Mouse (Mus musculus) G1E (cell line): ENCODE results near the gene Clec18a. TPM values are rescaled to one million over a fixed set of nuclear protein-coding genes. Genes with fewer than 3 reads are reported as not detected.

Experiments
- ATAC-seq: 2 replicates; pipeline ENCODE4 v1.8.0; 2016; ENCODE audit warnings: mild to moderate bottlenecking; ENCODE audit not compliant: insufficient number of reproducible peaks, poor library complexity, low FRiP score, severe bottlenecking; ENCODE audit errors: extremely low read depth
- DNase-seq: peaks from one replicate; pipeline ENCODE4 v3.0.0; 2012; ENCODE audit warnings: low spot score
- H3K27me3 ChIP-seq: 2 replicates; pipeline ENCODE4 v1.6.1; 2012; ENCODE audit warnings: mild to moderate bottlenecking, low read length, inconsistent platforms; ENCODE audit not compliant: insufficient read depth
- H3K36me3 ChIP-seq: replicated peaks from 2 replicates; pipeline ENCODE3; 2012; ENCODE audit warnings: mild to moderate bottlenecking, inconsistent platforms
- H3K4me1 ChIP-seq: 2 replicates; pipeline ENCODE4 v1.6.1; 2012; ENCODE audit warnings: low read depth, low read length, inconsistent platforms, mixed read lengths; ENCODE audit not compliant: insufficient read depth
- H3K4me3 ChIP-seq: 2 replicates; pipeline ENCODE4 v1.5.1; 2012; ENCODE audit warnings: low read depth, mild to moderate bottlenecking, inconsistent platforms, low read length, moderate library complexity, mixed read lengths
- H3K9me3 ChIP-seq: replicated peaks from 2 replicates; pipeline ENCODE4 v1.6.1; 2012; ENCODE audit warnings: inconsistent platforms
- CTCF ChIP-seq: IDR thresholded peaks from 2 replicates; pipeline ENCODE4 v1.5.1; 2012; ENCODE audit warnings: low read depth, low read length, inconsistent platforms, mixed read lengths
- GATA1 ChIP-seq: IDR thresholded peaks from 2 replicates; pipeline ENCODE4 v1.6.1; 2012; ENCODE audit warnings: borderline replicate concordance, low read length, inconsistent platforms, mixed read lengths
- GATA2 ChIP-seq: IDR thresholded peaks from 2 replicates; pipeline ENCODE4 v1.6.1; 2012; ENCODE audit warnings: low read depth, low read length, inconsistent platforms, borderline replicate concordance
- POLR2AphosphoS5 ChIP-seq: IDR thresholded peaks from 2 replicates; pipeline ENCODE4 v1.6.1; 2012; ENCODE audit warnings: low read depth, low read length, inconsistent platforms; ENCODE audit not compliant: insufficient replicate concordance
- TAL1 ChIP-seq: conservative IDR thresholded peaks from 2 replicates; pipeline ENCODE4 v1.6.1; 2012; ENCODE audit warnings: low read depth, low read length, inconsistent platforms, mixed read lengths
- polyA plus RNA-seq: library from polyadenylated mRNA; stranded (reverse); fragments of >175 nt; gene quantifications from 2 replicates; pipeline ENCODE4 v1.2.3, GENCODE M21; 2012
- total RNA-seq, 2 experiments: library from RNA; stranded (forward) in 1 of 2; stranded (reverse) in 1 of 2; fragments of 200-1000 nt in 1 of 2; fragments of >200 nt in 1 of 2; fragmentation: Nextera tagmentation in 1 of 2; gene quantifications; 2 replicates each; pipeline ENCODE4 v1.2.3; 2014 to 2017

Gene Clec18a
- total and polyA plus RNA-seq, 3 experiments, result 0.05 TPM; not detected in 2

DNA sequence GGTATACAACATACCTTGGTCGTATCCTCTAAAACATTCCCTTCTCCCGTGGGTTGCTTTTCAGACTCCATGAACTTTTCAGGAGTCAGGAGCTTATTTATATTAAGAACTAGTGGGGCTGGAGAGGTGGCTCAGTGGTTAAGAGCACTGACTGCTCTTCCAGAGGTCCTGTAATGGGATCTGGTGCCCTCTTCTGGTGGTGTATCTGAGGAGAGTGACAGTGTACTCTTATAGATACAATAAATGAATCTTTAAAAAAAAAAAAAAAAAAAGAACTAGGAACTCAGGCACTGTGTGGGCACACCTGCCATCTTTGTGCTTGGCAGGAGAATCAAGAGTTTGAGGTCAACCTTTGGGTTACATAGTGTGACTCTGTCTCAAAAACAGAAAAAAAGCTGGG is 43.5 kb downstream of the Clec18a start:
- DNase-seq, result no peak
- TF ChIP-seq GATA2, result no peak
- TF ChIP-seq GATA1, result no peak
- no peak for TF ChIP-seq TAL1
- TF ChIP-seq POLR2AphosphoS5, result no peak
- TF ChIP-seq CTCF, result no peak
- Histone ChIP-seq H3K4me3 (no peak overlapping the region), H3K27me3 (no peaks in the 10 kb centered on the region), H3K36me3 (peaks cover 99% of the 10 kb centered on the region), H3K4me1 (peaks cover 7% of the 10 kb centered on the region), H3K9me3 (no peaks in the 10 kb centered on the region)
- no peak for ATAC-seq

DNA sequence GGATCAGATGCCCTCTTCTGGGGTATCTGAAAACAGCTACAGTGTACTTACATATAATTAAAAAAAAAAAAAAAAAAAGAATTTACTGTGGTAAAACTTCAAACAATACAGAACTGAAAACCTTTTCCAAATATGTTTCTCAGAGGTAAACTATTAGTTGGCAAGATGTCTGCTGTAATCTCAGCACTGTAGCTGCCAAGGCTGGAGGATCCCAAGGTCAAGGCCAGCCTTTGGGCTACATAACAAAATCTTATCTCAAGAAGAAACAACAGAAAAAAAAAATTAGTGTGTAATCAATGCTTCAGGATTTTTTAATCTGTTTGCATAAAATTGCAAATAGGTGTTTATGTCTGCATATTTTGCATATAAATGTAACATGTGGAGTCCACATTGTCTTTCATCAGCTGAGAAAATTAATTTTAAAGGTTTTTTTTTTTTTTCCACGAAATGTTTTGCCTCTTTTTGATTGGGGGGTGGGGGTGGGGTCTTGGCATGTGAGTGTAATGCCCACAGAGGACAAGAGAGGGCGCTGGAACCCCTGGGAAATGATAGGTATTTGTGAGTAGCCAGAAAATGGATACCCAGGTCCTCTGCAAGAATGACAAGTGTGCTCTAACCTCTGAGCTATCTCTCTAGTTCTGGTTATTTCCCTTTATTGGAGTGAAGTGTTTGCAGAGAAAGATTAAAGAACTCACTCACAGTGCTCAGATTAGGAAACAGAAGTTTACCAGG is 48.1 kb downstream of the Clec18a start:
- DNase-seq (no peak), ATAC-seq (no peak)
- Histone ChIP-seq H3K9me3 (no peaks in the 10 kb centered on the region), H3K4me3 (no peak overlapping the region), H3K36me3 (peaks cover 99% of the 10 kb centered on the region), H3K4me1 (peaks cover 15% of the 10 kb centered on the region), H3K27me3 (no peaks in the 10 kb centered on the region)
- TF ChIP-seq TAL1 (no peak), GATA1 (no peak), CTCF (no peak), POLR2AphosphoS5 (no peak), GATA2 (no peak)

DNA sequence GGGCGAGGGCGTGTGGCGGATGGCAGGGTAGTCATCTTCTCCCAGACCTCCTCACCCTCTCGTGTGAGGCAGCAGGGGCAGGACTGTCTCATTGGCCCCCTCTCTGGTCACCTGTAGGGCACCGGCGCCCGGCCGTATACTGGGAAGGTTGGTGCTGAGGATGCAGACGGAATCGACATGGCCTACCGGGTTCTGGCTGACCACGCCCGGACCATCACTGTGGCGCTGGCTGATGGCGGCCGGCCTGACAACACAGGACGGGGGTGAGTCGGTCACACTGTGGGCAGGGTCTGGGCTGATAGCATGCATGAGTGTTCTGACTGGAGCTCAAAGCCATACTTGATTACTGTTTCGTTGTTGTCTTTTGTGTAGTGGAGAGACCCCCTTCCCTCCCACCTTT is 49.7 kb downstream of the Clec18a start:
- no peak for TF ChIP-seq GATA1
- TF ChIP-seq GATA2, result no peak
- no peak for TF ChIP-seq POLR2AphosphoS5
- no peak for TF ChIP-seq CTCF
- no peak for TF ChIP-seq TAL1
- Histone ChIP-seq H3K4me1 (peaks cover 19% of the 10 kb centered on the region), H3K27me3 (no peaks in the 10 kb centered on the region), H3K4me3 (peak overlapping the region; percentile 33), H3K9me3 (no peaks in the 10 kb centered on the region), H3K36me3 (peaks cover 98% of the 10 kb centered on the region)
- ATAC-seq (no peak), DNase-seq (no peak)

DNA sequence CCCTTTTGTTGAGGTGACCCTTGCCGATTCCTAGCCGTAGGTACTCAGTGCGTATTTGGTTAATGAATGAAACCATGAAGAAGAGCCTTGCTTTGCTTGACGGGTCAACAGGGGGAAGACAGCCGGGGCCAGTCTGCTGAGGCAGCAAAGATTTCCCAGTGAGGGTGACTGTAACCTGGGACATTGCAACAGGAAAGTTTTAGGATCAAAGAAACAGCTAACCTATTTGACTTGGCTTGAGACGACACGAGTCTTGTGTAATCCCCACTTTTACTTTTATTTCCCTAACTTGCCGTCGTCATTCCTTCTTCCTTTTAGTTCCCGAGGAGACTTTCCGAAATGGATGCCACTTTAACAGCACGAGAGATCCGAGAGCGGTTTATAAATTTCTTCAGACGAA is 55.6 kb downstream of the Clec18a start:
- ATAC-seq (no peak), DNase-seq (no peak)
- TF ChIP-seq TAL1 (no peak), GATA1 (no peak), GATA2 (no peak), POLR2AphosphoS5 (no peak), CTCF (no peak)
- no peaks in the 10 kb centered on the region for H3K27me3 ChIP-seq
- H3K9me3 ChIP-seq, result no peaks in the 10 kb centered on the region
- H3K4me3 ChIP-seq, result no peak overlapping the region; the same call in 1 of the 2 replicates
- peaks cover 42% of the 10 kb centered on the region for H3K4me1 ChIP-seq
- H3K36me3 ChIP-seq, result peaks cover 63% of the 10 kb centered on the region

DNA sequence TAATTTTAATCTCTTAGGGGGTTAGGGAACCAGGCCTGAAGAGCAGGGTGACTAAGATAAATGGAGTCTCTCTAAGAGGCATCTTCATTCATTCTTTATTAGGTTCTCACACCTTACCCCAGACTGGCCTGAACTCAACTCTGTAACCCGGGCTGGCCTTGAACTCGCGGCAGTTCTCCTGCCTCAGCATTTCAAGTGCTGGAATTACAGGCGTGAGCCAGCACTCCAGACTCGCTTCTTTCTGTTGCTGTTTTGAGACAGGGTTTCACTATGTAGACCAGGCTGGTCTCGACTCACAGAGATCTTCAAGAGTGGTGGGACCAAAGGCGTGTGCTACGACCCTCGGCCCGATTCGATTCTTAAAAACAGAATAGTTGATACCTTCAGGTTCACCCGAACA is 58.0 kb downstream of the Clec18a start:
- no peak for DNase-seq
- Histone ChIP-seq H3K36me3 (peaks cover 43% of the 10 kb centered on the region), H3K4me3 (peak overlapping the region; percentile 79), H3K9me3 (no peaks in the 10 kb centered on the region), H3K4me1 (peaks cover 55% of the 10 kb centered on the region), H3K27me3 (no peaks in the 10 kb centered on the region)
- no peak for TF ChIP-seq GATA2
- no peak for TF ChIP-seq TAL1
- TF ChIP-seq CTCF, result no peak
- TF ChIP-seq GATA1, result no peak
- TF ChIP-seq POLR2AphosphoS5, result no peak
- no peak for ATAC-seq

DNA sequence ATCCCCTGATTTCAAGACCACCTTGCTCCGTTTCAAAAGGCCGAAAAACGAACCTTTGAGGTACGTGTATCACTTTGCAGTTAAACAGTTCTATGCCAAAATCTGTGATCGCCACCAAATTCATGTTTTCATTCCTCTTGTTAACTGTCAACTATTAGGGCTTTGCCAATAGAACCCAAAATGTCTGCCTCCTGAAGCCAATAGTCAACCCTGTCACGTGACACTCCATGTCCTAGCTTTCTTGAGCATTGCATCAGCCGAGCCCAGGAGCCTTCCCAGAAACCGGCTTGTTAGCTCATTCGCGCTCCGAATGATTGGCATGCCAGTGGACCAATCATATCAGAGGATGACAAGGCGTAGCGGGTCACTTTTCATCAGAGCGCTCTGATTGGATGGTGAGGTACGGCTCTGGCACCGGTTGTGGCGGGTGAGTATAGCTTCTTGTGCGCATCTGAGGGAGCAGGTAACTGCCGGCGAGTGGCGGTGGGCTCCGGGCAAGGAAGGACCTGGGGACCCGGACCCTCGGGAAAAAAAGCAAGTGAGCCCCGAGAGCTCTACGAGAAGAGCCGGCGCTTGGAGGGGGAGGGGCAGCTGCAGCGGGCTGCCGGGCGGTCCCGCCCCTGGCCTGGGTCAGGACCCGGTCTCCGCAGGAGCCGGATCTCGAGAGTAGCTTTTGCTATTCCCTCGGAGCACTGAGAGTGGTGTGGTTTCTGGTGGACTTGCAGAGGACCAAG is 58.6 kb downstream of the Clec18a start:
- peak; percentile 97 for ATAC-seq
- peak; percentile 94 for DNase-seq
- Histone ChIP-seq H3K4me1 (peaks cover 58% of the 10 kb centered on the region), H3K4me3 (peak overlapping the region; percentile 79), H3K27me3 (no peaks in the 10 kb centered on the region), H3K36me3 (peaks cover 36% of the 10 kb centered on the region), H3K9me3 (no peaks in the 10 kb centered on the region)
- TF ChIP-seq GATA1, result no peak
- no peak for TF ChIP-seq TAL1
- TF ChIP-seq GATA2, result no peak
- no peak for TF ChIP-seq POLR2AphosphoS5
- TF ChIP-seq CTCF, result no peak
